Mouse (Mus musculus): ENCODE results near the gene Stmn1.

Gene Stmn1

GRCm38 (mm10) chr4:134457130-134457825, 10.8 kb upstream of the Stmn1 start:
- DNase-seq (ENCODE audit: low read depth in 2 of 2, low spot score in 2 of 2) = no peak

GRCm38 (mm10) chr4:134458856-134459255, 9.3 kb upstream of the Stmn1 start:
- no peak for DNase-seq (ENCODE audit: low read depth in 2 of 2, low spot score in 2 of 2)

DNA sequence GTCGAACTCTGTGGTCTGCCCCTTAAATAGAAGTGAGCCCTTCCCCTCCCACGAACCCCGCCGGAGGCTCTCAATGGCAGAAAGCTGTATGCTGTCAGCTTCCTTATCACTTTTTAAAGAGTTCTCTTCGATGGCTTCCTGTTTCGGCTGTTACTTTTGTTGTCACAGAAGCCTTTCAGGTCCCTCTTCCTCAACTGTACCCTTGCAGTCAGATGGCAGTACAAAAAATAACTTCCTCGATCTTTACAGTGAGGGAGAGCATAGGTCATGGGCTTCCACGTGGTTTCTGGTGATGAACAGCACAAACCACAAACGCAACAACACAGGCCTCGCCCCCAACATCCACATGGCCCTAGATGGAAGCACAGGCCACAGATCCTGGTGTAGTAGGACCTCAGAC, 7.8 kb upstream of the Stmn1 start:
- peak in 1 of 2 experiments; percentile 23 for DNase-seq (ENCODE audit: low read depth in 2 of 2, low spot score in 2 of 2)

GRCm38 (mm10) chr4:134461252-134461651, 6.9 kb upstream of the Stmn1 start:
- DNase-seq (ENCODE audit: low read depth in 2 of 2, low spot score in 2 of 2) = no peak

GRCm38 (mm10) chr4:134465789-134466188, 2.3 kb upstream of the Stmn1 start:
- DNase-seq (ENCODE audit: low read depth in 2 of 2, low spot score in 2 of 2) = no peak

- no peak for DNase-seq (ENCODE audit: low read depth in 2 of 2, low spot score in 2 of 2)
Observed at GRCm38 (mm10) chr4:134466381-134467262, 1.5 kb upstream of the Stmn1 start.

DNA sequence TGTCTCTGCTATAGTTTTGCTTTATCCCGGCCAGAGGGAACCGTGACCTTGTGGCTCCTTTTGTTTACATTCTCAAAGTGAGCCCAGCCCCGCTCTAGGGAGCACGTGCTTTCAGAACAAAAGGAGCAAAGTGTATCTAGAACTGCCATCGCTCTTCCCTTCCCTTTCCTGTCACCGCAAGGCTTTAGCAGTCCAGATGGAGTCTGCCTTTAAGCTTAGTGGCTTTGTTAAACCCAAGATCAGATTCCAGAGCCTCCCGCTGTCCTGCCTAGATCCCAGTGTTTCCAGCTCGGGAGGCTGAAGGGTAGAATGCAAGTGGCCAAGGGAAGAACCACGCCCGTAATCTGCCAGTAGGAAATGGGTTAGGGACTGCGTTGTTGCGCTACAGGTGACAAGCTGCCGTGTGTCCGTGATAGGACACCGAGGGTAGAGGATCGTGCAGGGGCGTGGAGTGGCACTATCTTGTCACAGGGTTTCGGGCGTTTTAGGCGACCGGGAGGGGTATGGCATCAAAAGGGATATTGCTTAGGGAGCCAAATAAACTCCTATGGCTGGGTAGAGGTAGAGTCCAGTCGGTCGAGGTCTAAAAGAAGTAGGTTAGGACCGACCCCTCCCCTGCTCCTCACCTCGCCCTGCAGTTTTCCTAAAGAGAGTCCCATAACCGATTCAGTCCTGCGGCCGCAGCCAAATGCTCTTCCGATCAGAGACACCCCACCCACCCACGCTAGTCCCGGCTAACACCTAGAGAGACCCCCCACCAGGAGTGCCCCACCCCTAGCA, 495 bp upstream of the Stmn1 start:
- DNase-seq (ENCODE audit: low read depth in 2 of 2, low spot score in 2 of 2) = no peak

- DNase-seq (ENCODE audit: low read depth in 2 of 2, low spot score in 2 of 2) = peak; percentile 81 to 91
Observed at GRCm38 (mm10) chr4:134468578-134469266, 602 bp downstream of the Stmn1 start.

DNA sequence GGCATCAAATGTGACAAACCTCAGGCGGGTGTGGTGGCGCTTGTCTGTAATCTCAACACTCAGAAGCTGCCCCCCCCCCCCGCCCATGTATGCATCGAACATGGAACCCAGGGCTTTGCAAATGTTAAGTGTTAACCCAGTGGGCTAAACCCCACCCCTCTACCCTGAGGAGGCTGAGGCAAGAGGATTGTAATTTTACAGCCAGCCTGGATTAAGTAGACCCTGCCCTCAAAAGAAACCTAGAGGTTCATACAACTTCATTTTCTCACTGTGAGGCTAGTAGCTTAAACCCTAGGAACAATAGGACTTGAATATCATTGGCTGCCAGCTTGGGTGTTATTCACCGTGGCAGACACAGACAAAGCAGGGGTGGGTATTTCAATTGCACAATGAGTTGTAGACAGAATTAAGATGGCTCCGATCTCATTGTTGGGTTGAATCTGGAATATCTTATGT, 1.2 kb downstream of the Stmn1 start:
- DNase-seq (ENCODE audit: low read depth in 2 of 2, low spot score in 2 of 2) = no peak

DNA sequence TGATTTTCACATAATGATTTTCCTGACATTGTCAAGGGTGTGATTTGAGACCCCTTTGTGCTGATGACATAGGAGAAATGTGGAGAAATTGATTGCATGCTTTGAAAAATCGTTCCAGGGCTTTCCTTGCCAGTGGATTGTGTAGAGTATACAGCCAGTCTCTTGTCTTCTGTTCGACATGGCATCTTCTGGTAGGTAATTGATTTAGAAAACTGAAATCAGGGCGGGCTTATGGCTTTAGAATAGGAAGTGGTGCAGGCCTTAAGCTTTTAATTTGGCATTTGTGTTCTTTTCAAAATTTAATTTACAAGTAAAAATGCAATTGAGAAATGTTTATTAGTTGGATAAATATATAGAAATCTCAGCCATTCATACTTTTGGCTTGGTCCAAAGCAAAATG, 1.9 kb downstream of the Stmn1 start:
- DNase-seq (ENCODE audit: low read depth in 2 of 2, low spot score in 2 of 2) = no peak

DNA sequence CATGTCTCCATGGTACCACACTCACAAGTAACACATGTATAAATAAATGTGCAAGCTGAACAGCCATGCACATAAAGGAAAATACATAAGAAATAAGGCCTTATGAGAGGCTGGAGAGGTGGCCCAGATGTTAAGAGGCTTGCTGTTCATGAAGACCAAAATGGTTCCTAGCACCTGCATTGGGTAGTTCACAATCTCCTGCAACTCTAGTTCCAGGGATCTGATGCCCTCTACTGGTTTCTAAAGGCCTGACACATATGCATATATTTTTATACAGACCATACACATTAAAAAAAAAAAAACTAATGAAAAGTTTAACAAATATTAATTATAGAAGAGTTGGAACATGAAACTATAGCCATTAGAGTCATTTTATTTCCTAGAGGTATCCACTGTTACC, 3.3 kb downstream of the Stmn1 start:
- DNase-seq (ENCODE audit: low read depth in 2 of 2, low spot score in 2 of 2) = no peak

GRCm38 (mm10) chr4:134473764-134474163, 5.6 kb downstream of the Stmn1 start:
- no peak for DNase-seq (ENCODE audit: low read depth in 2 of 2, low spot score in 2 of 2)

GRCm38 (mm10) chr4:134474240-134474639, 6.1 kb downstream of the Stmn1 start:
- DNase-seq (ENCODE audit: low read depth in 2 of 2, low spot score in 2 of 2) = no peak

DNA sequence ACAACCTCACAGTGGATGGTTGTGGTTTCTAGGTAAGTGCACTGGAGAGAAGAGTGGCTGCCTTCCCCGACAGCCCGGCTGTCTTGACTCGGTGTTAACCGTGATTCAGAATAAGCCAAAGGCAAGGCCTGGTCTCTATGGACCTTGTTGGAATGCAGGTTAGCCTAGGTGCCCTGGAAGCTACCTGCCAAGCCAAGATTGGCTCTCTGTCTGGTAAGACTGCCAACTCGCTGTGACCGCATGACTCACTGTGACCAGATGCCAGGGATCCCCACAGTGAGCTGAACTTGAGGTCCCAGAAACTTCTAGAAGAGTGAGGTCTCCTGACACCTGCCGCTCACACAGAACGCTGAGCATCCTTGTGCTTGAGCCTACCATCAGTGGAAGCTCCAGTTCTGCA, 8.8 kb downstream of the Stmn1 start:
- DNase-seq (ENCODE audit: low read depth in 2 of 2, low spot score in 2 of 2) = no peak

- DNase-seq (ENCODE audit: low read depth in 2 of 2, low spot score in 2 of 2) = peak; percentile 97
Observed at GRCm38 (mm10) chr4:134478031-134478430, 9.9 kb downstream of the Stmn1 start.

GRCm38 (mm10) chr4:134479839-134480238, 11.7 kb downstream of the Stmn1 start:
- no peak for DNase-seq (ENCODE audit: low read depth in 2 of 2, low spot score in 2 of 2)

DNA sequence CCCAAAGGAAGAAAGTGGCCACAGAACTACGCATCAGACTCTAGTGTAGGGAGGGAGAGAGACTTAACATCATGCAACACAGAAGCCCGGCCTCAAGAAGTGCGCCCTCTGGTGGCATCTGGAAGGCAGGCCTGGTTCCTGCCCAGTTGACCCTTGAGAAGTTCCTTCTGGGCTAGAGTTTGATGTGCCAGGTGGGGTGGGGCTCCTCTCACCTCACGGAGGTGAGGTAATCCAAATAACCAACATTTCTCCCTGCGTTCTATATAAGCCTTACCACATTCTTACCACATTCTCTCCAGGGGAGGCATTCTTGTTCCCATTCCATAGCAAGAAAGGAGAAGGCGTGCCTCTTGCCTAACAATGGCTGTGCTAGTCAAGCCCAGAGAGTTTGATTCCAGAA, 12.7 kb downstream of the Stmn1 start:
- peak; percentile 65 to 76 for DNase-seq (ENCODE audit: low read depth in 2 of 2, low spot score in 2 of 2)

DNA sequence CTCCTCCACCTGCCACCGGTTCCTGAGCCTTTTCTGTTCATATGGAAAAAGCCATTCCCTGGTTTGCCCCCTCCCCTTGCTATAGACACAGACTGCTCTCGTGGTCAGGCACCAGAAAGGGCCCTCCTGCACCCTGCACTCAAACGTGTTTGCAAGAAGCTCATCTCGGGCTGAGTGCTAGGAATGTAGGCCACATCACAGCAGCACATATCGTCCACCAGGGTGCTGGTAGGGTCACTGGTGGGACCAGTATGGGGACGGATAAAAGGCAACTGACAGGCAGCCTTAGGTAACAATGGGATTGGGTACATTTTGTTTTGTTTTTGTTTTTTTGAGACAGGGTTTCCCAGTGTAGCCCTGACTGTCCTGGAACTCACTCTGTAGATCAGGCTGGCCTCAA, 13.2 kb downstream of the Stmn1 start:
- DNase-seq (ENCODE audit: low read depth in 2 of 2, low spot score in 2 of 2) = no peak

DNA sequence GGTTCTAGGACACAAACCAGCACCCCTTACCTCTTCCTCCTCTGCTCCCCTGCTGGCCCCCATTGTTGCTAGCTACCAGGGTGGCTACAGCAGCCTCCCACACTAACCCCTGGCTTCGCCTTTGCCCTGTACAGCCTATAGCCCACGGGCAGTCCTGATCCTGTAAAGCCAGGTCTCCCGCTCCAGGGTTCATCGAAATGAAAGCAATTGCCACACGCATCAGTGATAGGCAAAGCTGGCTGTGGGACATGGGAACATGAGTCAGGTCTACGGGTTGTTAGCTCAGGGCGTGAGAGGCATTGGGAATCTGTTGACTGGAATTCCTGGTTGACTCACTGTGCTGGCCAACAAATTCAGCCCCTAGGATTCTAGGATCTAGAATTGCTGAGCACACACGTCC, 14.3 kb downstream of the Stmn1 start:
- DNase-seq (ENCODE audit: low read depth in 2 of 2, low spot score in 2 of 2) = no peak

GRCm38 (mm10) chr4:134483078-134483688, 15.1 kb downstream of the Stmn1 start:
- DNase-seq (ENCODE audit: low read depth in 2 of 2, low spot score in 2 of 2) = no peak

DNA sequence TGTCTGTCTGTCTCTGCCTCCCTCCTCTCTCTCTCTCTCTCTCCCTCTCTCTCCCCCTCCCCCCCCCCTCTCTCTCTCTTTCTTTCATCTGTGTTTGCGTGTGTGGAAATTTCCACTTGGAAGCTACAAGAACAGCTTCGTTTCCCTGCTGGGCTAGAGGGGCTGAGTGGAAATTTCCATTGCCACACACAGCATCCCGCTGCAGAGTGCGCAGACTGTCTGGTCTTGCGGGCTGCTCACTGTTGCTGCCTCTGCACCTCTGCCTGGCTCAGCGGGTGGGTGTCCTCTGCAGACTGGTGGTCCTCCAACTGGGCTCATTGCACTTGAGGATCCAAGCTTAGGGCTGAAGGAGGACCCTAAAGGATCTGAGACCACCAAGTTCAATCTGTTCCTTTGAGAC, 15.6 kb downstream of the Stmn1 start:
- DNase-seq (ENCODE audit: low read depth in 2 of 2, low spot score in 2 of 2) = no peak
